7 mouse cellular contexts compared by ENCODE assay signal in the genomic region with DNA sequence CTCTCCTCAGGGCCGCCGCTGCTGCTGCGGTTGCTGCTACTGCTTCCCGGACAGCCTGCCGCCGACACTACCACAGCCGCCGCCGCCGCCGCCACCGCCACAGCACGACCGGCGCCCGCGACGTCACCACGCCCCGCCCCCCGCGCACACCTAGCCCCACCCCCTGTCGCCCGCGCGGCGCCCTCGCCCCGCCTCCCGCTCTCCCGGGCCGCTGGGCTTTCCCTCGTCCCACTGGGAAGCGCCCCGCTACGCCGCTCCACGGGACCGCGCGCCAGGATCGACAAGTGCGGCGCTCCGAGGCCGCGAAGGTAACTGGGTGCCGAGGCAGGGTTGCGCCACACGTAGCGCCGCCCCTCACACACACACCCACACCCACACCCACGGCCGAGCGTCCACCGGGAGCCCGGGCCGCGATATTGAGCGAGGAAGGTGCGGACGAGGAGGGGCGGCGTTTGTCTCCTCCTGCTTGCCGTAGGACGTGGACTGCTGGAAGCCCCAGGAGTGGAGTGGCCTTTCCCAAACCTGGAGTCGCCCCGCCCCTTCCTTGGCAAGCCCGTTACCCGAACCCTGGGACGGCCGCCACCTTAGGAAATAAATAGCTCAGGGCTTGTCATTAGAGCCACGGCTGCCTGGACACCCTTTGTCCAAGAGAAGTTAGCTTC. TPM values are rescaled to one million over a fixed set of nuclear protein-coding genes. Genes with fewer than 3 reads are reported as not detected.
DNase-seq lines count a peak whose midpoint lies in the region; ATAC-seq and TF ChIP-seq lines count a peak whose summit lies in the region.

A gene (minus strand): TSS at position 134 of the 662 bp plus-strand sequence.

- H3K27ac ChIP-seq in embryonic facial prominence, embryonic 10.5 days (replicated peaks), result peak within 1 kb of the TSS; percentile 98
- peak within 1 kb of the TSS; percentile 79 for H3K27ac ChIP-seq in intestine, postnatal 0 days (ENCODE audit: low read depth, low read length)
- H3K27ac ChIP-seq in midbrain, embryonic 12.5 days (replicated peaks), result peak within 1 kb of the TSS; percentile 94
- peak within 1 kb of the TSS; percentile 76 for H3K27ac ChIP-seq in small intestine, adult 2 months (ENCODE audit: insufficient read depth, low read depth, low read length)

- intact Hi-C loops in left cerebral cortex, postnatal 4 days (cut with DNase I), result loop anchor here (10.0 kb wide), 1 partner anchor 57 kb away; a partner anchor contains a TSS

- ATAC-seq in intestine, postnatal 0 days, result peak; percentile 98
- peak; percentile 95 for ATAC-seq in midbrain, embryonic 12.5 days (ENCODE audit: low FRiP score, low read depth)

- H3K27me3 ChIP-seq in embryonic facial prominence, embryonic 10.5 days (replicated peaks; ENCODE audit: low read depth, poor library complexity, severe bottlenecking), result no peaks in the 10 kb centered on the region
- H3K27me3 ChIP-seq in intestine, postnatal 0 days (replicated peaks; ENCODE audit: control insufficient read depth, insufficient read depth, low read length), result no peaks in the 10 kb centered on the region
- no peaks in the 10 kb centered on the region for H3K27me3 ChIP-seq in midbrain, embryonic 12.5 days
- H3K27me3 ChIP-seq in small intestine, adult 2 months (ENCODE audit: control insufficient read depth, insufficient read depth, low read length), result no peaks in the 10 kb centered on the region

- under 1% methylated on average over 72 of the region's 73 CpGs for WGBS in embryonic facial prominence, embryonic 10.5 days
- WGBS in intestine, postnatal 0 days, result 0% methylated on average over 57 of the region's 73 CpGs
- WGBS in midbrain, embryonic 12.5 days, result under 1% methylated on average over 58 of the region's 73 CpGs
- under 1% methylated on average over 66 of the region's 73 CpGs for WGBS in small intestine, adult 2 months

- H3K9ac ChIP-seq in intestine, postnatal 0 days (ENCODE audit: low read depth, low read length), result peak within 1 kb of the TSS; percentile 79
- peak within 1 kb of the TSS; percentile 90 for H3K9ac ChIP-seq in midbrain, embryonic 12.5 days (replicated peaks)

- peak within 1 kb of the TSS; percentile 91 for H3K4me3 ChIP-seq in embryonic facial prominence, embryonic 10.5 days
- H3K4me3 ChIP-seq in intestine, postnatal 0 days (ENCODE audit: low read depth, low read length), result peak within 1 kb of the TSS; percentile 92
- H3K4me3 ChIP-seq in midbrain, embryonic 12.5 days, result peak within 1 kb of the TSS; percentile 91
- peak within 1 kb of the TSS; percentile 85 for H3K4me3 ChIP-seq in small intestine, adult 2 months (ENCODE audit: low read depth, low read length)

- DNase-seq in adrenal gland, postnatal 10 days, result peak; percentile 99
- DNase-seq in embryonic facial prominence, embryonic 10.5 days (ENCODE audit: low spot score), result peak; percentile 97
- peak; percentile 59 for DNase-seq in gonadal fat pad, adult 2 months (ENCODE audit: low read depth)
- peak; percentile 96 for DNase-seq in left cerebral cortex, postnatal 4 days

- no peaks in the 10 kb centered on the region for H3K36me3 ChIP-seq in embryonic facial prominence, embryonic 10.5 days (replicated peaks)
- H3K36me3 ChIP-seq in intestine, postnatal 0 days (ENCODE audit: control insufficient read depth, insufficient read depth), result no peaks in the 10 kb centered on the region
- H3K36me3 ChIP-seq in midbrain, embryonic 12.5 days, result no peaks in the 10 kb centered on the region
- no peaks in the 10 kb centered on the region for H3K36me3 ChIP-seq in small intestine, adult 2 months (ENCODE audit: control insufficient read depth, insufficient read depth, low read length)

- H3K4me1 ChIP-seq in embryonic facial prominence, embryonic 10.5 days, result peaks cover 20% of the 10 kb centered on the region
- no peaks in the 10 kb centered on the region for H3K4me1 ChIP-seq in intestine, postnatal 0 days (replicated peaks; ENCODE audit: control insufficient read depth, insufficient read depth, low read length)
- peaks cover 23% of the 10 kb centered on the region for H3K4me1 ChIP-seq in midbrain, embryonic 12.5 days
- H3K4me1 ChIP-seq in small intestine, adult 2 months (ENCODE audit: control insufficient read depth, insufficient read depth, insufficient read length, low read length), result peaks cover 6% of the 10 kb centered on the region; the same call in 1 of the 2 replicates

- no peaks in the 10 kb centered on the region for H3K9me3 ChIP-seq in embryonic facial prominence, embryonic 10.5 days
- H3K9me3 ChIP-seq in intestine, postnatal 0 days (ENCODE audit: control insufficient read depth), result no peaks in the 10 kb centered on the region
- no peaks in the 10 kb centered on the region for H3K9me3 ChIP-seq in midbrain, embryonic 12.5 days

- peak within 1 kb of the TSS; percentile 91 for H3K4me2 ChIP-seq in intestine, postnatal 0 days (replicated peaks; ENCODE audit: low read depth)
- peak within 1 kb of the TSS; percentile 67 for H3K4me2 ChIP-seq in midbrain, embryonic 12.5 days (replicated peaks)

- no peak for TF ChIP-seq CTCF in intestine, postnatal 0 days (IDR thresholded peaks at IDR 0.05; ENCODE audit: low read depth)
- TF ChIP-seq CTCF in small intestine, adult 2 months (IDR thresholded peaks at IDR 0.05; ENCODE audit: extremely low read depth, insufficient read length, insufficient replicate concordance, low read depth, low read length), result no peak

- no peak; the same call in 1 of the 2 replicates for TF ChIP-seq POLR2A in small intestine, adult 2 months (IDR thresholded peaks at IDR 0.05; ENCODE audit: low read depth, low read length)

RNA-seq across cellular contexts. Expression of the gene that starts here (rescaled TPM):
- total RNA-seq in adrenal gland, postnatal 10 days (2021), result 10 to 100 TPM; 19.3 to 24.1 TPM
- 24.9 and 25.2 TPM in 2 replicates for polyA plus RNA-seq in embryonic facial prominence, embryonic 10.5 days (2016; fragmentation: Nextera tagmentation; extraction: Ambion mirVana)
- polyA plus RNA-seq in gonadal fat pad, adult 2 months (2012; rRNA removed), result 9.5 and 13.7 TPM in 2 replicates
- polyA plus RNA-seq in intestine, postnatal 0 days (2015; fragmentation: Nextera tagmentation; extraction: Ambion mirVana), result 4.5 and 5.4 TPM in 2 replicates
- total RNA-seq in left cerebral cortex, postnatal 4 days (2021), result 100 to 1,000 TPM; 135 TPM
- polyA plus RNA-seq in midbrain, embryonic 12.5 days (2016; fragmentation: Nextera tagmentation; extraction: Ambion mirVana), result 37.2 and 37.5 TPM in 2 replicates
- 2.4 and 5.1 TPM in 2 replicates for polyA plus RNA-seq in small intestine, adult 2 months (2012; rRNA removed)

Comparison
In these comparisons a context has a peak if more than half of its experiments do, and no peak if none do; other contexts are left out.
1. Peak in every context shown above with its lines: DNase-seq, ATAC-seq, H3K4me3 ChIP-seq and H3K27ac ChIP-seq.
2. RNA of the gene that starts here (total RNA-seq): 135 TPM in left cerebral cortex, postnatal 4 days; 19.3 to 24.1 TPM in adrenal gland, postnatal 10 days; every median in the first group is over 4 times any median in the second.